Mouse (Mus musculus): ENCODE results near the gene Nckap5. TPM values are rescaled to one million over a fixed set of nuclear protein-coding genes. Genes with fewer than 3 reads are reported as not detected.

Nckap5 gene
- polyA plus RNA-seq, 1 experiment: 0.09 TPM

DNA sequence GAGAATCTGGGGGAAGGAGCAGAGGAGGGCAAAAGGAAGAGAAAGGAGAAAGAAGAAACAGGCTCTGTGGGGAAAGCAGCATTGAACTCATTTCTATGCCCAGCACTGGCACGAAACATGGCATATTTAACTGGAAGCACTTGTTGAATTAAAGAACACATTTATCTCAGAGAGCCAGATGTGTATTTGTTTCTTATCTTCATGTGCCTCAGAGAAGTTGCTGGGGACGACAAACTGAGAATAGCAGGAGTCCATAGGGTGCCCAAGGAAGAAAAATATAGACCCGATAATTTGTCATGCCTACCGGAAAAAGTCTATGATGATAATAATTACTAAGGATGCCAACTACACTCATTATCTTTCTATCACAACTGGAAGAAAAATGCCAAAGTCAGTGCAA is 29.9 kb upstream of the Nckap5 start:
- Histone ChIP-seq H3K9ac (ENCODE audit: low read depth, poor library complexity, severe bottlenecking) (no peak overlapping the region), H3K4me1 (ENCODE audit: control insufficient read depth, insufficient read depth, low read length) (no peaks in the 10 kb centered on the region), H3K27me3 (ENCODE audit: control insufficient read depth, insufficient read depth, low read length, poor library complexity, severe bottlenecking) (no peaks in the 10 kb centered on the region), H3K36me3 (ENCODE audit: control insufficient read depth, insufficient read depth, low read length, poor library complexity, severe bottlenecking) (no peaks in the 10 kb centered on the region), H3K4me3 (ENCODE audit: low read depth, low read length) (no peak overlapping the region), H3K27ac (ENCODE audit: insufficient read depth, low read length) (no peak overlapping the region), H3K9me3 (replicated peaks; ENCODE audit: control insufficient read depth, insufficient read depth, low read length, poor library complexity, severe bottlenecking) (no peaks in the 10 kb centered on the region)
- no peak for TF ChIP-seq CTCF (IDR thresholded peaks at IDR 0.05; ENCODE audit: low read depth, low read length)
- no peak for TF ChIP-seq POLR2A (IDR thresholded peaks at IDR 0.05; ENCODE audit: insufficient read depth, low read length)
- no peak for TF ChIP-seq EP300 (IDR thresholded peaks at IDR 0.05; ENCODE audit: insufficient read depth, low read depth, low read length)

GRCm38 (mm10) chr1:126849481-126849880 is 18.9 kb upstream of the Nckap5 start:
- Histone ChIP-seq H3K9ac (ENCODE audit: low read depth, poor library complexity, severe bottlenecking) (no peak overlapping the region), H3K27ac (ENCODE audit: insufficient read depth, low read length) (no peak overlapping the region), H3K4me1 (ENCODE audit: control insufficient read depth, insufficient read depth, low read length) (no peaks in the 10 kb centered on the region), H3K36me3 (ENCODE audit: control insufficient read depth, insufficient read depth, low read length, poor library complexity, severe bottlenecking) (no peaks in the 10 kb centered on the region), H3K9me3 (replicated peaks; ENCODE audit: control insufficient read depth, insufficient read depth, low read length, poor library complexity, severe bottlenecking) (no peaks in the 10 kb centered on the region), H3K27me3 (ENCODE audit: control insufficient read depth, insufficient read depth, low read length, poor library complexity, severe bottlenecking) (no peaks in the 10 kb centered on the region), H3K4me3 (ENCODE audit: low read depth, low read length) (no peak overlapping the region)
- TF ChIP-seq POLR2A (IDR thresholded peaks at IDR 0.05; ENCODE audit: insufficient read depth, low read length) (no peak), EP300 (IDR thresholded peaks at IDR 0.05; ENCODE audit: insufficient read depth, low read depth, low read length) (no peak), CTCF (IDR thresholded peaks at IDR 0.05; ENCODE audit: low read depth, low read length) (no peak)

GRCm38 (mm10) chr1:126846317-126846716 is 15.7 kb upstream of the Nckap5 start:
- Histone ChIP-seq H3K4me3 (ENCODE audit: low read depth, low read length) (no peak overlapping the region), H3K27ac (ENCODE audit: insufficient read depth, low read length) (no peak overlapping the region), H3K9ac (ENCODE audit: low read depth, poor library complexity, severe bottlenecking) (no peak overlapping the region), H3K9me3 (replicated peaks; ENCODE audit: control insufficient read depth, insufficient read depth, low read length, poor library complexity, severe bottlenecking) (no peaks in the 10 kb centered on the region), H3K27me3 (ENCODE audit: control insufficient read depth, insufficient read depth, low read length, poor library complexity, severe bottlenecking) (no peaks in the 10 kb centered on the region), H3K36me3 (ENCODE audit: control insufficient read depth, insufficient read depth, low read length, poor library complexity, severe bottlenecking) (no peaks in the 10 kb centered on the region), H3K4me1 (ENCODE audit: control insufficient read depth, insufficient read depth, low read length) (no peaks in the 10 kb centered on the region)
- TF ChIP-seq EP300 (IDR thresholded peaks at IDR 0.05; ENCODE audit: insufficient read depth, low read depth, low read length) (no peak), CTCF (IDR thresholded peaks at IDR 0.05; ENCODE audit: low read depth, low read length) (no peak), POLR2A (IDR thresholded peaks at IDR 0.05; ENCODE audit: insufficient read depth, low read length) (no peak)

DNA sequence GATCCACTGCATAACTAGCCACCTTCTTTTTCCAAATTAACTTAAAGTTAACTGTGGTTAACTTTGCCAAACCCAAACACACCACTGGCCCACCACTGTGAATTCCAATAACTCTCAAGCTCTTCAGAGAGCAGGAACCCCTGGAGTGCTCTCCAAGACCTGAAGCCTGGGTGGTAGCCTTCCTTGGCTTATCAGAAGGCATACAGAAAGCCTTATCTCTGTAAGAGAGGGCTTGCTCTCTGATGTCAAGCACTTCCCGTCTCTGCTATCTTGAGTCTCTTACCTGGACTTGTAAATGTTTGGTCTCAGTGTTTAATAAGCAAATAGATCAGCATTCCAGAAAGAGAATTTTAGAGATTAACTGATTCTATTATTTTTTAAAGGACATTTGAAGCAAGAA is 2.3 kb upstream of the Nckap5 start:
- Histone ChIP-seq H3K27me3 (ENCODE audit: control insufficient read depth, insufficient read depth, low read length, poor library complexity, severe bottlenecking) (peaks cover 1% of the 10 kb centered on the region), H3K9me3 (replicated peaks; ENCODE audit: control insufficient read depth, insufficient read depth, low read length, poor library complexity, severe bottlenecking) (no peaks in the 10 kb centered on the region), H3K27ac (ENCODE audit: insufficient read depth, low read length) (no peak overlapping the region), H3K36me3 (ENCODE audit: control insufficient read depth, insufficient read depth, low read length, poor library complexity, severe bottlenecking) (no peaks in the 10 kb centered on the region), H3K4me1 (ENCODE audit: control insufficient read depth, insufficient read depth, low read length) (no peaks in the 10 kb centered on the region), H3K4me3 (ENCODE audit: low read depth, low read length) (no peak overlapping the region), H3K9ac (ENCODE audit: low read depth, poor library complexity, severe bottlenecking) (no peak overlapping the region)
- no peak for TF ChIP-seq POLR2A (IDR thresholded peaks at IDR 0.05; ENCODE audit: insufficient read depth, low read length)
- no peak for TF ChIP-seq EP300 (IDR thresholded peaks at IDR 0.05; ENCODE audit: insufficient read depth, low read depth, low read length)

DNA sequence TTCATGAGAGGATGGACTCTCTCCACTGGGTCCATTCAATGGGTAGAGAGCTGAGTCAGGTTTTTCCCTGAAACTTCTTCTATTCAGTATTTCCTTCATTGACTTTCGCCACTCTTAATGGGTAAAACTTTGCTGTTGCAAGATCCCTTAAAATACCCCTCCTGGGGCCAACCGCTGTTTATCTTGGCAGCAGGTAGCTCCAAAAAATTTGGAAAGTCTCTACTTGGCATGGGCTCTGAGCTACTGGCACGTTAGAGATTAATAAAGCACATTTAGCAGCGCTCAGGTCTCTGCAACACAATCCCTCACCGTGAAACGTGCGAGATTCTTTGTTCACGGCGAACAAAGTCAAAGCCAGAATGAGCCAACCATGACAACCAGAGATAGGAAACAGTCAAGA is 1.6 kb downstream of the Nckap5 start:
- H3K9me3 ChIP-seq (replicated peaks; ENCODE audit: control insufficient read depth, insufficient read depth, low read length, poor library complexity, severe bottlenecking): no peaks in the 10 kb centered on the region; the same call in 1 of the 2 replicates
- no peak overlapping the region for H3K4me3 ChIP-seq (ENCODE audit: low read depth, low read length)
- TF ChIP-seq POLR2A (IDR thresholded peaks at IDR 0.05; ENCODE audit: insufficient read depth, low read length) (no peak), EP300 (IDR thresholded peaks at IDR 0.05; ENCODE audit: insufficient read depth, low read depth, low read length) (no peak), CTCF (IDR thresholded peaks at IDR 0.05; ENCODE audit: low read depth, low read length) (no peak)
- no peak overlapping the region for H3K9ac ChIP-seq (ENCODE audit: low read depth, poor library complexity, severe bottlenecking)
- H3K27ac ChIP-seq (ENCODE audit: insufficient read depth, low read length): no peak overlapping the region
- peaks cover 1% of the 10 kb centered on the region; the same call in 1 of the 2 replicates for H3K27me3 ChIP-seq (ENCODE audit: control insufficient read depth, insufficient read depth, low read length, poor library complexity, severe bottlenecking)
- no peaks in the 10 kb centered on the region for H3K4me1 ChIP-seq (ENCODE audit: control insufficient read depth, insufficient read depth, low read length)
- no peaks in the 10 kb centered on the region for H3K36me3 ChIP-seq (ENCODE audit: control insufficient read depth, insufficient read depth, low read length, poor library complexity, severe bottlenecking)

DNA sequence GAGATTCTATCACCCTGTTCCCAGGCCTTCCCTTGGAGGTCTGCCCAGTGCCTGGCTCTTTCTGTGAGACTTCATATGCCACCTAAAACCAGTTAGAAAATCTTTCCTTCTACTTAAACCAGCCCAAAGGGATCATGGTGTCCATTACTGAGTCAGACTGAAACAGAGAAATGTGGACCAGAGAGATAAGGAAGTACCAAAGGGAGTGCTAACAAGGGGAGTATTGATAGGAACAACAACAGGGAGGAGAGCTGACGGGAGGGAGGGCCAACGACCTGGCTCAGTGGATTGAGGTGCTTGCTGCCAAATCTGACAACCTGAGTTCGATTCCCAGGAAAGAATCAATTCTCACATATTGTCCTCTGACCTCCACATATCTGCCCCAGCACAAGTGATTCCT is 5.8 kb downstream of the Nckap5 start:
- Histone ChIP-seq H3K27ac (ENCODE audit: insufficient read depth, low read length) (no peak overlapping the region), H3K9ac (ENCODE audit: low read depth, poor library complexity, severe bottlenecking) (no peak overlapping the region)

More for the DNA sequence above, 5.8 kb downstream of the Nckap5 start:
- peaks cover 1% of the 10 kb centered on the region; the same call in 1 of the 2 replicates for H3K27me3 ChIP-seq (ENCODE audit: control insufficient read depth, insufficient read depth, low read length, poor library complexity, severe bottlenecking)
- H3K4me1 ChIP-seq (ENCODE audit: control insufficient read depth, insufficient read depth, low read length): no peaks in the 10 kb centered on the region
- H3K36me3 ChIP-seq (ENCODE audit: control insufficient read depth, insufficient read depth, low read length, poor library complexity, severe bottlenecking): no peaks in the 10 kb centered on the region
- no peak overlapping the region for H3K4me3 ChIP-seq (ENCODE audit: low read depth, low read length)
- no peaks in the 10 kb centered on the region; the same call in 1 of the 2 replicates for H3K9me3 ChIP-seq (replicated peaks; ENCODE audit: control insufficient read depth, insufficient read depth, low read length, poor library complexity, severe bottlenecking)
- TF ChIP-seq POLR2A (IDR thresholded peaks at IDR 0.05; ENCODE audit: insufficient read depth, low read length): no peak
- TF ChIP-seq EP300 (IDR thresholded peaks at IDR 0.05; ENCODE audit: insufficient read depth, low read depth, low read length): no peak
- no peak for TF ChIP-seq CTCF (IDR thresholded peaks at IDR 0.05; ENCODE audit: low read depth, low read length)

All from ES-Bruce4 (cell line).